Mouse (Mus musculus) forebrain, embryonic 14.5 days (tissue): ENCODE data around the gene Pip4k2c. TPM values are rescaled to one million over a fixed set of nuclear protein-coding genes. Genes with fewer than 3 reads are reported as not detected.
"Not testable (repeated sequence)": the region's sequence is repeated elsewhere in the genome, so short reads cannot be mapped to it uniquely, and the experiment has no call there.

Experiments
- ATAC-seq: fragments of 200-750 bp; cut with Nextera tagmentation; 2 replicates; pipeline ENCODE4 v1.8.0; 2017; ENCODE audit warnings: mild to moderate bottlenecking, moderate library complexity
- DNase-seq: peaks from one replicate; pipeline ENCODE4 v3.0.0-alpha.2; 2015; ENCODE audit warnings: low spot score
- H3K27ac ChIP-seq: fragments of 300-500 bp; sonication (generic); 2 replicates; pipeline ENCODE4 v1.5.1; 2014; ENCODE audit warnings: low read depth, mild to moderate bottlenecking, control low read depth, low read length, moderate library complexity
- H3K27me3 ChIP-seq: fragments of 300-500 bp; sonication (generic); replicated peaks from 2 replicates; pipeline ENCODE4 v1.6.1; 2014; ENCODE audit warnings: low read length, control low read depth, mixed read lengths; ENCODE audit not compliant: control insufficient read depth, insufficient read depth
- H3K36me3 ChIP-seq: fragments of 300-500 bp; sonication (generic); 2 replicates; pipeline ENCODE4 v1.6.1; 2014; ENCODE audit warnings: low read length, control low read depth; ENCODE audit not compliant: control insufficient read depth, insufficient read depth
- H3K4me1 ChIP-seq: fragments of 300-500 bp; sonication (generic); 2 replicates; pipeline ENCODE4 v1.6.1; 2014; ENCODE audit warnings: antibody characterized with exemption, low read length, control low read depth; ENCODE audit not compliant: control insufficient read depth, insufficient read depth
- H3K4me2 ChIP-seq: fragments of 300-500 bp; sonication (generic); 2 replicates; pipeline ENCODE4 v1.6.1; 2014; ENCODE audit warnings: mild to moderate bottlenecking, control low read depth, low read length
- H3K4me3 ChIP-seq: fragments of 300-500 bp; sonication (generic); 2 replicates; pipeline ENCODE4 v1.5.1; 2014; ENCODE audit warnings: low read depth, low read length, control low read depth
- H3K9ac ChIP-seq: fragments of 300-500 bp; sonication (generic); 2 replicates; pipeline ENCODE4 v1.6.1; 2014; ENCODE audit warnings: mild to moderate bottlenecking, low read length, control low read depth, moderate library complexity
- H3K9me3 ChIP-seq: fragments of 300-500 bp; sonication (generic); replicated peaks from 2 replicates; pipeline ENCODE4 v1.6.1; 2016; ENCODE audit warnings: low read length, control low read depth, mixed read lengths; ENCODE audit not compliant: control insufficient read depth
- WGBS: fragments of 180-500 bp; shearing (Covaris S2); extraction: QIAGEN DNeasy Blood & Tissue Kit; methylation state at CpG from one replicate; pipeline ENCODE4 v1.1.7; 2014; 5-methylcytosine and 5-hydroxymethylcytosine counted together
- polyA plus RNA-seq: library from polyadenylated mRNA; unstranded; fragments of >200 nt; fragmentation: Nextera tagmentation; extraction: Ambion mirVana; gene quantifications from 2 replicates; pipeline ENCODE4 v1.2.1, GENCODE M21; 2014

Pip4k2c gene
- polyA plus RNA-seq, 1 experiment from 2014 or later, result 15.3 TPM

- Histone ChIP-seq H3K36me3 (no peaks in the 10 kb centered on the region), H3K27me3 (no peaks in the 10 kb centered on the region), H3K27ac (no peak overlapping the region), H3K4me1 (no peaks in the 10 kb centered on the region), H3K4me3 (no peak overlapping the region), H3K9ac (no peak overlapping the region), H3K4me2 (no peak overlapping the region), H3K9me3 (no peaks in the 10 kb centered on the region)
- 94% methylated on average over 1 of the region's 1 CpGs for WGBS
- ATAC-seq (no peak), DNase-seq (no peak)
Observed at GRCm38 (mm10) chr10:127156511-127156910, 54.9 kb downstream of the Pip4k2c start.

- H3K27me3 ChIP-seq, result no peaks in the 10 kb centered on the region
- ATAC-seq (no peak), DNase-seq (no peak)
- H3K9me3 ChIP-seq, result no peaks in the 10 kb centered on the region
- no peak overlapping the region for H3K4me2 ChIP-seq
- no peak overlapping the region for H3K4me3 ChIP-seq
- no peak overlapping the region for H3K9ac ChIP-seq
- H3K4me1 ChIP-seq, result no peaks in the 10 kb centered on the region
- whole genome bisulfite sequencing, result 97% methylated on average over 1 of the region's 1 CpGs
- H3K36me3 ChIP-seq, result no peaks in the 10 kb centered on the region
- no peak overlapping the region for H3K27ac ChIP-seq
Observed at GRCm38 (mm10) chr10:127156089-127156488, 55.3 kb downstream of the Pip4k2c start.

DNA sequence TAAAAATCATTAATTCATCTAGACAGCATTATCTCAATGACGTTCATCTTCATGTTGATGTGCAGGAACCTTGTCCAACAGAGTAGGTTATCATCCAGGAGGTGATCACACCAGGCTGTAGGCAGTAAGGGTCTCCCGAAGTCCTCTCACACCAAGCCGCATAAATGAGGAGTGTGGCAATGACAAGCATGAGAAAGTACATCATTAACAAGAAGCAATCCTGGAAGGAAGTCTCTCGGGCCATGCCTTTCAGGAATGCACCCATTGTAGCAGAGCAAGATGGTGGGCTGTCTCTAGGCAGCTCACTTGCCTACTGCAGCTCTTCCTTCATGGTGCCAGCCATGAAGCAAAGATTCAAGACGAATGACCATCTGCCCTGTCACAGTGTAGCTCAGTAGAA lies 56.7 kb downstream of the Pip4k2c start:
- no peaks in the 10 kb centered on the region for H3K27me3 ChIP-seq
- H3K27ac ChIP-seq, result no peak overlapping the region
- H3K36me3 ChIP-seq, result no peaks in the 10 kb centered on the region
- H3K4me2 ChIP-seq, result no peak overlapping the region
- no peak for DNase-seq
- H3K9ac ChIP-seq, result no peak overlapping the region
- 84% methylated on average over 5 of the region's 5 CpGs for whole genome bisulfite sequencing
- ATAC-seq, result no peak
- no peak overlapping the region for H3K4me3 ChIP-seq
- no peaks in the 10 kb centered on the region for H3K4me1 ChIP-seq
- no peaks in the 10 kb centered on the region for H3K9me3 ChIP-seq

GRCm38 (mm10) chr10:127154241-127154640 lies 57.1 kb downstream of the Pip4k2c start:
- ATAC-seq, result no peak
- Histone ChIP-seq H3K27me3 (no peaks in the 10 kb centered on the region), H3K4me3 (no peak overlapping the region)

GRCm38 (mm10) chr10:127153323-127153722 lies 58.1 kb downstream of the Pip4k2c start:
- H3K36me3 ChIP-seq, result no peaks in the 10 kb centered on the region
- H3K27ac ChIP-seq, result no peak overlapping the region
- H3K9me3 ChIP-seq, result no peaks in the 10 kb centered on the region
- no peak for ATAC-seq
- WGBS, result 94% methylated on average over 7 of the region's 7 CpGs
- H3K4me3 ChIP-seq, result no peak overlapping the region
- H3K4me2 ChIP-seq, result no peak overlapping the region
- no peak for DNase-seq
- no peaks in the 10 kb centered on the region for H3K27me3 ChIP-seq
- H3K9ac ChIP-seq, result no peak overlapping the region
- H3K4me1 ChIP-seq, result no peaks in the 10 kb centered on the region

More at GRCm38 (mm10) chr10:127154241-127154640, 57.1 kb downstream of the Pip4k2c start:
- WGBS, result 96% methylated on average over 2 of the region's 2 CpGs
- Histone ChIP-seq H3K27ac (no peak overlapping the region), H3K4me2 (no peak overlapping the region), H3K9me3 (no peaks in the 10 kb centered on the region), H3K4me1 (no peaks in the 10 kb centered on the region), H3K9ac (no peak overlapping the region), H3K36me3 (no peaks in the 10 kb centered on the region)
- no peak for DNase-seq

GRCm38 (mm10) chr10:127152556-127152955 lies 58.8 kb downstream of the Pip4k2c start:
- H3K4me2 ChIP-seq, H3K9me3 ChIP-seq, H3K4me3 ChIP-seq, H3K9ac ChIP-seq, H3K36me3 ChIP-seq, ATAC-seq, H3K4me1 ChIP-seq, DNase-seq, H3K27me3 ChIP-seq, H3K27ac ChIP-seq: not testable (repeated sequence)
- 85% methylated on average over 10 of the region's 10 CpGs for WGBS

GRCm38 (mm10) chr10:127151233-127151632 lies 60.2 kb downstream of the Pip4k2c start:
- not testable (repeated sequence) for H3K27ac ChIP-seq, H3K4me1 ChIP-seq, H3K4me2 ChIP-seq, H3K4me3 ChIP-seq, DNase-seq, H3K9me3 ChIP-seq, H3K36me3 ChIP-seq, H3K9ac ChIP-seq, H3K27me3 ChIP-seq, ATAC-seq
- WGBS, result 92% methylated on average over 3 of the region's 3 CpGs

GRCm38 (mm10) chr10:127150471-127150872 lies 60.9 kb downstream of the Pip4k2c start:
- WGBS, result 87% methylated on average over 4 of the region's 4 CpGs
- no peak overlapping the region for H3K9ac ChIP-seq
- no peaks in the 10 kb centered on the region for H3K4me1 ChIP-seq
- no peak overlapping the region for H3K4me3 ChIP-seq
- H3K9me3 ChIP-seq, result no peaks in the 10 kb centered on the region
- no peaks in the 10 kb centered on the region for H3K36me3 ChIP-seq
- no peak overlapping the region for H3K4me2 ChIP-seq
- DNase-seq (no peak), ATAC-seq (no peak)
- no peak overlapping the region for H3K27ac ChIP-seq
- H3K27me3 ChIP-seq, result no peaks in the 10 kb centered on the region

GRCm38 (mm10) chr10:127147135-127147534 lies 64.2 kb downstream of the Pip4k2c start:
- H3K27ac ChIP-seq, result no peak overlapping the region
- H3K4me3 ChIP-seq, result no peak overlapping the region
- WGBS, result 83% methylated on average over 6 of the region's 6 CpGs
- H3K36me3 ChIP-seq, result no peaks in the 10 kb centered on the region
- DNase-seq (no peak), ATAC-seq (no peak)
- H3K4me2 ChIP-seq, result no peak overlapping the region
- H3K4me1 ChIP-seq, result no peaks in the 10 kb centered on the region
- H3K9me3 ChIP-seq, result no peaks in the 10 kb centered on the region
- no peaks in the 10 kb centered on the region for H3K27me3 ChIP-seq
- H3K9ac ChIP-seq, result no peak overlapping the region
